15 mouse cellular contexts compared by ENCODE assay signal in genomic region chr6:53806591-53807023, GRCm38 (mm10). TPM values are rescaled to one million over a fixed set of nuclear protein-coding genes. Genes with fewer than 3 reads are reported as not detected.
A peak's percentile ranks its signal among the peaks of the same experiment; 100 is the strongest.
DNase-seq lines count a peak whose midpoint lies in the region; ATAC-seq and TF ChIP-seq lines count a peak whose summit lies in the region.
"Had no signal": no experiment of that assay in that cellular context is flagged by ENCODE, and none has a peak within 500 bp of the region (broad histone marks: within the 10 kb centered on the region; RNA-seq: fewer than 3 reads in every experiment).

No protein-coding gene starts in this region.

- no peak for DNase-seq in gastrocnemius, adult 2 months
- DNase-seq in gastrocnemius, postnatal 10 days = no peak
- peak; percentile 38 for DNase-seq in midbrain, postnatal 0 days (ENCODE audit: low spot score)
- DNase-seq in left cerebral cortex, postnatal 25 days (ENCODE audit: low spot score in 2 of 2) = no peak
- DNase-seq in liver, embryonic 11.5 days (ENCODE audit: low spot score) = no peak
- DNase-seq: cerebellum, adult 9-10 months; forebrain, postnatal 0 days; heart, adult 18-20 months; layer of hippocampus, adult 9-11 months; right cerebral cortex, postnatal 25 days had no signal

- no peak for ATAC-seq in midbrain, postnatal 0 days (ENCODE audit: low FRiP score)
- ATAC-seq in midbrain, embryonic 16.5 days = no peak
- no peak for ATAC-seq in hindbrain, embryonic 13.5 days (ENCODE audit: low FRiP score)
- ATAC-seq in neural tube, embryonic 12.5 days (ENCODE audit: low FRiP score, low read depth) = no peak
- no peak for ATAC-seq in liver, embryonic 11.5 days (replicated peaks; ENCODE audit: low FRiP score)
- ATAC-seq: forebrain, postnatal 0 days had no signal

- H3K9ac ChIP-seq in midbrain, postnatal 0 days (replicated peaks; ENCODE audit: low read length, poor library complexity, severe bottlenecking) = no peak overlapping the region
- H3K9ac ChIP-seq in midbrain, embryonic 16.5 days (ENCODE audit: low read depth, low read length) = no peak overlapping the region
- H3K9ac ChIP-seq in hindbrain, embryonic 13.5 days = 0 out of 2 replicates have a peak overlapping the region, but pooled peaks have one; percentile 8
- no peak overlapping the region for H3K9ac ChIP-seq in neural tube, embryonic 12.5 days
- no peak overlapping the region for H3K9ac ChIP-seq in liver, embryonic 11.5 days (ENCODE audit: low read depth, low read length)
- H3K9ac ChIP-seq: forebrain, postnatal 0 days; limb, embryonic 12.5 days had no signal

- no peaks in the 10 kb centered on the region for H3K36me3 ChIP-seq in midbrain, postnatal 0 days (ENCODE audit: insufficient read depth, low read length)
- H3K36me3 ChIP-seq in midbrain, embryonic 16.5 days (ENCODE audit: control insufficient read depth, insufficient read depth, low read length) = no peaks in the 10 kb centered on the region
- H3K36me3 ChIP-seq in hindbrain, embryonic 13.5 days = no peaks in the 10 kb centered on the region
- H3K36me3 ChIP-seq in neural tube, embryonic 12.5 days = no peaks in the 10 kb centered on the region
- no peaks in the 10 kb centered on the region for H3K36me3 ChIP-seq in liver, embryonic 11.5 days (ENCODE audit: control insufficient read depth, insufficient read depth, low read length)
- H3K36me3 ChIP-seq: limb, embryonic 12.5 days had no signal

- H3K27ac ChIP-seq in gastrocnemius, adult 2 months = peak overlapping the region; percentile 12; the same call in 1 of the 2 replicates
- no peak overlapping the region for H3K27ac ChIP-seq in midbrain, postnatal 0 days (ENCODE audit: low read depth, low read length)
- no peak overlapping the region for H3K27ac ChIP-seq in midbrain, embryonic 16.5 days (ENCODE audit: low read length)
- peak overlapping the region; percentile 60 for H3K27ac ChIP-seq in hindbrain, embryonic 13.5 days
- 0 out of 2 replicates have a peak overlapping the region, but pooled peaks have one; percentile 7 for H3K27ac ChIP-seq in neural tube, embryonic 12.5 days
- no peak overlapping the region for H3K27ac ChIP-seq in liver, embryonic 11.5 days (ENCODE audit: low read depth, low read length)
- H3K27ac ChIP-seq: limb, embryonic 12.5 days had no signal

- no peaks in the 10 kb centered on the region for H3K4me1 ChIP-seq in midbrain, postnatal 0 days (ENCODE audit: insufficient read depth, low read length)
- no peaks in the 10 kb centered on the region for H3K4me1 ChIP-seq in midbrain, embryonic 16.5 days (ENCODE audit: control insufficient read depth, insufficient read depth, low read length)
- peaks cover 17% of the 10 kb centered on the region for H3K4me1 ChIP-seq in hindbrain, embryonic 13.5 days (replicated peaks)
- H3K4me1 ChIP-seq in neural tube, embryonic 12.5 days = 0 out of 2 replicates have a peak, but pooled peaks cover 11% of the 10 kb centered on the region
- no peaks in the 10 kb centered on the region for H3K4me1 ChIP-seq in liver, embryonic 11.5 days (replicated peaks; ENCODE audit: control insufficient read depth, insufficient read depth, low read length)

- intact Hi-C loops in gastrocnemius, adult 2 months (cut with DNase I) = no loop called here
- intact Hi-C loops in left cerebral cortex, postnatal 25 days (cut with DNase I) = no loop called here

- WGBS in midbrain, postnatal 0 days = 53% methylated on average over 8 of the region's 8 CpGs
- 50% methylated on average over 8 of the region's 8 CpGs for WGBS in midbrain, embryonic 16.5 days
- WGBS in hindbrain, embryonic 13.5 days = 23% methylated on average over 8 of the region's 8 CpGs
- 29% methylated on average over 8 of the region's 8 CpGs for WGBS in neural tube, embryonic 12.5 days
- 63% methylated on average over 8 of the region's 8 CpGs for WGBS in liver, embryonic 11.5 days

- H3K4me3 ChIP-seq in gastrocnemius, adult 2 months = no peak overlapping the region
- H3K4me3 ChIP-seq in midbrain, postnatal 0 days (ENCODE audit: low read depth, low read length) = no peak overlapping the region
- no peak overlapping the region for H3K4me3 ChIP-seq in midbrain, embryonic 16.5 days (ENCODE audit: low read depth, low read length)
- H3K4me3 ChIP-seq in hindbrain, embryonic 13.5 days = no peak overlapping the region
- no peak overlapping the region for H3K4me3 ChIP-seq in neural tube, embryonic 12.5 days
- no peak overlapping the region for H3K4me3 ChIP-seq in liver, embryonic 11.5 days (ENCODE audit: low read depth, low read length)
- H3K4me3 ChIP-seq: limb, embryonic 12.5 days; myocyte had no signal

- no peak for TF ChIP-seq CTCF in gastrocnemius, adult 2 months (IDR thresholded peaks at IDR 0.05)
- no peak for TF ChIP-seq CTCF in midbrain, postnatal 0 days (IDR thresholded peaks at IDR 0.05)

- H3K9me3 ChIP-seq in midbrain, postnatal 0 days (ENCODE audit: low read length) = no peaks in the 10 kb centered on the region
- H3K9me3 ChIP-seq in midbrain, embryonic 16.5 days (replicated peaks; ENCODE audit: control insufficient read depth, low read length, poor library complexity, severe bottlenecking) = no peaks in the 10 kb centered on the region
- H3K9me3 ChIP-seq in hindbrain, embryonic 13.5 days = no peaks in the 10 kb centered on the region
- H3K9me3 ChIP-seq in neural tube, embryonic 12.5 days = no peaks in the 10 kb centered on the region
- H3K9me3 ChIP-seq in liver, embryonic 11.5 days (ENCODE audit: control insufficient read depth, low read length) = no peaks in the 10 kb centered on the region
- H3K9me3 ChIP-seq: limb, embryonic 12.5 days had no signal

- no peaks in the 10 kb centered on the region; the same call in 1 of the 2 replicates for H3K27me3 ChIP-seq in midbrain, postnatal 0 days (ENCODE audit: insufficient read depth, low read length)
- H3K27me3 ChIP-seq in midbrain, embryonic 16.5 days (ENCODE audit: control insufficient read depth, insufficient read depth, low read depth, low read length) = no peaks in the 10 kb centered on the region
- H3K27me3 ChIP-seq in hindbrain, embryonic 13.5 days = 0 out of 2 replicates have a peak, but pooled peaks cover 4% of the 10 kb centered on the region
- H3K27me3 ChIP-seq in neural tube, embryonic 12.5 days (replicated peaks) = no peaks in the 10 kb centered on the region
- H3K27me3 ChIP-seq in liver, embryonic 11.5 days (replicated peaks; ENCODE audit: control insufficient read depth, insufficient read depth, low read length) = no peaks in the 10 kb centered on the region; the same call in 1 of the 2 replicates
- H3K27me3 ChIP-seq: limb, embryonic 12.5 days had no signal

- no peak overlapping the region for H3K4me2 ChIP-seq in midbrain, postnatal 0 days (ENCODE audit: low read depth, low read length, poor library complexity, severe bottlenecking)
- H3K4me2 ChIP-seq in midbrain, embryonic 16.5 days (ENCODE audit: low read length) = no peak overlapping the region
- H3K4me2 ChIP-seq in hindbrain, embryonic 13.5 days = no peak overlapping the region
- no peak overlapping the region for H3K4me2 ChIP-seq in neural tube, embryonic 12.5 days (replicated peaks)
- no peak overlapping the region for H3K4me2 ChIP-seq in liver, embryonic 11.5 days
- H3K4me2 ChIP-seq: limb, embryonic 12.5 days had no signal

RNA-seq across cellular contexts. Expression of gene Tril, which starts 14.0 kb away (rescaled TPM):
- total RNA-seq in gastrocnemius, adult 2 months (2021) = 1 to 10 TPM; 1.3 to 2.2 TPM
- total RNA-seq in gastrocnemius, postnatal 10 days (2021) = 10 to 100 TPM; 16.8 to 18.1 TPM
- total RNA-seq in midbrain, postnatal 0 days (2014; rRNA removed) = 48.4 and 55.6 TPM in 2 replicates
- polyA plus RNA-seq in midbrain, postnatal 0 days (2015; fragmentation: Nextera tagmentation; extraction: Ambion mirVana) = 25.9 and 26.7 TPM in 2 replicates
- polyA plus RNA-seq in midbrain, embryonic 16.5 days (2015; fragmentation: Nextera tagmentation; extraction: Ambion mirVana) = 13.0 and 16.9 TPM in 2 replicates
- 13.2 and 13.9 TPM in 2 replicates for polyA plus RNA-seq in hindbrain, embryonic 13.5 days (2015; fragmentation: Nextera tagmentation; extraction: Ambion mirVana)
- polyA plus RNA-seq in neural tube, embryonic 12.5 days (2016; fragmentation: Nextera tagmentation; extraction: Ambion mirVana) = 25.4 and 29.8 TPM in 2 replicates
- 10 to 100 TPM; 32.1 to 34.4 TPM for total RNA-seq in left cerebral cortex, postnatal 25 days (2021)
- polyA plus RNA-seq in liver, embryonic 11.5 days (2014; fragmentation: Nextera tagmentation; extraction: Ambion mirVana) = 4.5 and 5.5 TPM in 2 replicates

Comparison
In these comparisons a context has a peak if more than half of its experiments do, and no peak if none do; other contexts are left out.
1. H3K27ac ChIP-seq: peak in gastrocnemius, adult 2 months (single experiment), hindbrain, embryonic 13.5 days (single experiment) and neural tube, embryonic 12.5 days (single experiment); none in midbrain, postnatal 0 days (single experiment), midbrain, embryonic 16.5 days (single experiment) and liver, embryonic 11.5 days (single experiment).